In genomic region chr14:17659031-17659430, GRCm38 (mm10) we compare ENCODE assay signal across 8 mouse cellular contexts. TPM values are rescaled to one million over a fixed set of nuclear protein-coding genes. Genes with fewer than 3 reads are reported as not detected.
DNase-seq lines count a peak whose midpoint lies in the region; ATAC-seq and TF ChIP-seq lines count a peak whose summit lies in the region.

No protein-coding gene starts in this region.

- no peak overlapping the region for H3K9ac ChIP-seq in forebrain, embryonic 12.5 days
- H3K9ac ChIP-seq in heart, embryonic 16.5 days (ENCODE audit: low read length): peak overlapping the region; percentile 37; the same call in 1 of the 2 replicates
- no peak overlapping the region for H3K9ac ChIP-seq in liver, embryonic 12.5 days
- H3K9ac ChIP-seq in stomach, postnatal 0 days (ENCODE audit: low read length): 0 out of 2 replicates have a peak overlapping the region, but pooled peaks have one; percentile 36

- no peaks in the 10 kb centered on the region for H3K36me3 ChIP-seq in forebrain, embryonic 12.5 days (replicated peaks)
- no peaks in the 10 kb centered on the region for H3K36me3 ChIP-seq in heart, embryonic 16.5 days (ENCODE audit: control insufficient read depth, insufficient read depth)
- no peaks in the 10 kb centered on the region for H3K36me3 ChIP-seq in liver, embryonic 12.5 days
- H3K36me3 ChIP-seq in stomach, postnatal 0 days (ENCODE audit: control insufficient read depth, insufficient read depth, low read length): no peaks in the 10 kb centered on the region

- WGBS in forebrain, embryonic 12.5 days: 1% methylated on average over 10 of the region's 10 CpGs
- WGBS in heart, embryonic 16.5 days: under 1% methylated on average over 10 of the region's 10 CpGs
- under 1% methylated on average over 10 of the region's 10 CpGs for WGBS in liver, embryonic 12.5 days (ENCODE audit: insufficient replicate concordance)
- under 1% methylated on average over 9 of the region's 10 CpGs for WGBS in stomach, postnatal 0 days

- no peak overlapping the region for H3K27ac ChIP-seq in forebrain, embryonic 12.5 days
- no peak overlapping the region for H3K27ac ChIP-seq in heart, embryonic 16.5 days (ENCODE audit: low read length)
- H3K27ac ChIP-seq in liver, embryonic 12.5 days: no peak overlapping the region
- H3K27ac ChIP-seq in stomach, postnatal 0 days (replicated peaks): peak overlapping the region; percentile 56; the same call in 1 of the 2 replicates

- H3K9me3 ChIP-seq in forebrain, embryonic 12.5 days: no peaks in the 10 kb centered on the region
- H3K9me3 ChIP-seq in heart, embryonic 16.5 days (replicated peaks; ENCODE audit: control insufficient read depth, low read length): no peaks in the 10 kb centered on the region
- no peaks in the 10 kb centered on the region for H3K9me3 ChIP-seq in liver, embryonic 12.5 days (replicated peaks)
- H3K9me3 ChIP-seq in stomach, postnatal 0 days (ENCODE audit: control insufficient read depth, low read length): no peaks in the 10 kb centered on the region

- peak overlapping the region; percentile 98 for H3K4me2 ChIP-seq in forebrain, embryonic 12.5 days
- H3K4me2 ChIP-seq in heart, embryonic 16.5 days (ENCODE audit: low read depth, low read length): peak overlapping the region; percentile 100
- peak overlapping the region; percentile 76 for H3K4me2 ChIP-seq in liver, embryonic 12.5 days
- peak overlapping the region; percentile 98 for H3K4me2 ChIP-seq in stomach, postnatal 0 days (replicated peaks; ENCODE audit: low read depth)

- peak; percentile 74 for TF ChIP-seq CTCF in stomach, postnatal 0 days (IDR thresholded peaks at IDR 0.05; ENCODE audit: low read depth)

- TF ChIP-seq EP300 in stomach, postnatal 0 days (optimal IDR thresholded peaks at IDR 0.05): no peak

- H3K4me3 ChIP-seq in forebrain, embryonic 12.5 days (replicated peaks): peak overlapping the region; percentile 16; the same call in 1 of the 2 replicates
- peak overlapping the region; percentile 66 for H3K4me3 ChIP-seq in heart, embryonic 16.5 days (ENCODE audit: low read length)
- peak overlapping the region; percentile 31 for H3K4me3 ChIP-seq in liver, embryonic 12.5 days
- peak overlapping the region; percentile 74 for H3K4me3 ChIP-seq in stomach, postnatal 0 days (ENCODE audit: low read depth, low read length)

- peaks cover 18% of the 10 kb centered on the region for H3K4me1 ChIP-seq in forebrain, embryonic 12.5 days
- H3K4me1 ChIP-seq in heart, embryonic 16.5 days (ENCODE audit: control insufficient read depth, insufficient read depth, low read length): peaks cover 3% of the 10 kb centered on the region; the same call in 1 of the 2 replicates
- no peaks in the 10 kb centered on the region for H3K4me1 ChIP-seq in liver, embryonic 12.5 days
- H3K4me1 ChIP-seq in stomach, postnatal 0 days (replicated peaks; ENCODE audit: control insufficient read depth, insufficient read depth): no peaks in the 10 kb centered on the region

- peak; percentile 25; the same call in 1 of the 2 replicates for ATAC-seq in forebrain, embryonic 12.5 days (ENCODE audit: low FRiP score)
- ATAC-seq in heart, embryonic 16.5 days (replicated peaks; ENCODE audit: extremely low read depth, insufficient read depth, low FRiP score): peak; percentile 68
- ATAC-seq in liver, embryonic 12.5 days: no peak; the same call in 1 of the 2 replicates
- peak; percentile 77 for ATAC-seq in stomach, postnatal 0 days (ENCODE audit: low FRiP score, low TSS enrichment)

- H3K27me3 ChIP-seq in forebrain, embryonic 12.5 days: peaks cover 23% of the 10 kb centered on the region
- H3K27me3 ChIP-seq in heart, embryonic 16.5 days (ENCODE audit: control insufficient read depth, insufficient read depth, low read length): peaks cover 10% of the 10 kb centered on the region
- H3K27me3 ChIP-seq in liver, embryonic 12.5 days (replicated peaks): peaks cover 53% of the 10 kb centered on the region
- H3K27me3 ChIP-seq in stomach, postnatal 0 days (ENCODE audit: control insufficient read depth, insufficient read depth, low read length): no peaks in the 10 kb centered on the region

- peak; percentile 54 for DNase-seq in CD4-positive helper T cell, adult 2 months (ENCODE audit: low read depth, low spot score)
- DNase-seq in c-Kit-positive CD71-negative TER-119-negative erythroid progenitor cells, embryonic 14.5 days (ENCODE audit: low read depth): peak; percentile 32
- DNase-seq in kidney, postnatal 25 days: peak; percentile 90 to 95
- DNase-seq in naive thymus-derived CD4-positive, alpha-beta T cell, adult 2 months (ENCODE audit: low read depth): peak; percentile 72
- peak; percentile 90 for DNase-seq in stomach, postnatal 0 days (ENCODE audit: low spot score)

RNA-seq across cellular contexts. Expression of gene Thrb, which starts 1.0 kb away (rescaled TPM):
- 1.1 and 1.3 TPM in 2 replicates for polyA plus RNA-seq in forebrain, embryonic 12.5 days (2016; fragmentation: Nextera tagmentation; extraction: Ambion mirVana)
- 0.56 and 1.2 TPM in 2 replicates for polyA plus RNA-seq in heart, embryonic 16.5 days (2015; fragmentation: Nextera tagmentation; extraction: Ambion mirVana)
- 1.5 and 1.9 TPM in 2 replicates for polyA plus RNA-seq in liver, embryonic 12.5 days (2016; fragmentation: Nextera tagmentation; extraction: Ambion mirVana)
- polyA plus RNA-seq in stomach, postnatal 0 days (2015; fragmentation: Nextera tagmentation; extraction: Ambion mirVana): 4.0 and 4.8 TPM in 2 replicates

Comparison
In these comparisons a context has a peak if more than half of its experiments do, and no peak if none do; other contexts are left out.
1. DNase-seq: peak in every context shown above with its lines; median percentile 92 in kidney, postnatal 25 days; 90 in stomach, postnatal 0 days; 72 in naive thymus-derived CD4-positive, alpha-beta T cell, adult 2 months; 54 in CD4-positive helper T cell, adult 2 months; 32 in c-Kit-positive CD71-negative TER-119-negative erythroid progenitor cells, embryonic 14.5 days.
2. H3K4me3 ChIP-seq: peak in every context shown above with its lines; median percentile 74 in stomach, postnatal 0 days; 66 in heart, embryonic 16.5 days; 31 in liver, embryonic 12.5 days; 16 in forebrain, embryonic 12.5 days.
3. H3K9ac ChIP-seq: peak in heart, embryonic 16.5 days (single experiment) and stomach, postnatal 0 days (single experiment); none in forebrain, embryonic 12.5 days (single experiment) and liver, embryonic 12.5 days (single experiment).
4. Peak in every context shown above with its lines, with median percentiles within 50 percentile points of each other: H3K4me2 ChIP-seq.